Mouse (Mus musculus) thymus, adult 2 months (tissue): ENCODE data around the gene Sgcb.

Source experiments
- CTCF ChIP-seq: fragments of 200-500 bp; IDR thresholded peaks from 2 replicates; pipeline ENCODE4 v1.5.1; 2012; ENCODE audit warnings: mild to moderate bottlenecking, control low read depth, low read length, moderate library complexity, borderline replicate concordance; ENCODE audit not compliant: control insufficient read depth, poor library complexity, insufficient read depth; ENCODE audit errors: extremely low read depth
- POLR2A ChIP-seq: fragments of 200-500 bp; IDR thresholded peaks from 2 replicates; pipeline ENCODE4 v1.6.1; 2012; ENCODE audit warnings: mild to moderate bottlenecking, low read length, control low read depth, moderate library complexity; ENCODE audit not compliant: control insufficient read depth, poor library complexity, insufficient read depth; ENCODE audit errors: extremely low read depth

DNA sequence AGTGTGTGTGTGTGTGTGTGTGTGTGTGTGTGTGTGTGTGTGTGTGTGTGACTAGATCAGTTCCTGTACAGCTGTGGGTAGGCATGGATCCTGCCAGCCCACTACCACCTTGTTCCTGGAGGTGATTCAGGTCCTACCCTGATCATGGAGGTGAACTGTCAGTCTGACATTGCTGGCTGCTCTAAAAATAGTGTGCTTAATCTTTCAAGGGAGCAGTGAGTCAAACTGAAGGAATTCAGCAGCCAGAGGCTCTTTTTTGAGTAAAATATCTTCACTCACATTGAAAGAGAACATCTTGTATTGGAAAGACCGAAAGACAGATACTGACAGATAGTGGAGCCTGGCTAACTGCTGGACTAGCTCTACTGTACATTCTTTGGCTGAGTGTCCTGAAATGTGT is 41.0 kb upstream of the Sgcb start:
- no peak for TF ChIP-seq CTCF
- no peak for TF ChIP-seq POLR2A
